Mouse (Mus musculus): ENCODE results near the gene Tlk2. TPM values are rescaled to one million over a fixed set of nuclear protein-coding genes. Genes with fewer than 3 reads are reported as not detected.

Gene Tlk2
- polyA plus RNA-seq, 1 experiment from 2014 or later = 7.4 TPM

DNA sequence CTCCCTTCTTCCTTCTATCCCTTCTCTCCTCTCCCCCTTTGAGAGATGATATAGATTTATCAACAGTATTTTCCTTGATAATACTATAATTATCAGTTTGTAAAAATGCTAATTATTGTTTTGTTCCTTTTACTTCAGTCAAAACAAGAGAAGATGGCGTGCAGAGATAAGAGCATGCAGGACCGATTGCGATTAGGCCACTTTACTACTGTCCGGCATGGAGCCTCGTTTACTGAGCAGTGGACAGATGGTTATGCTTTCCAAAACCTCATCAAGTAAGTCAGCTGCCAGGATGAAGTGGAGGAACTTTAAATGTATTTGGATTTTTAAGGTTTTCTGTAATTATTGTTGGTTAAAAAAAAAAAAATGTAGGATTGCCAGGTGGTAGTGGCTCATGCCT lies 68.7 kb downstream of the Tlk2 start:
- Histone ChIP-seq H3K4me1 (replicated peaks; ENCODE audit: control insufficient read depth, insufficient read depth) (no peaks in the 10 kb centered on the region), H3K27me3 (ENCODE audit: control insufficient read depth, insufficient read depth, low read length) (no peaks in the 10 kb centered on the region), H3K36me3 (ENCODE audit: control insufficient read depth, insufficient read depth, low read length) (peaks cover 13% of the 10 kb centered on the region), H3K9ac (ENCODE audit: low read length) (no peak overlapping the region), H3K4me2 (replicated peaks; ENCODE audit: low read depth) (no peak overlapping the region), H3K4me3 (ENCODE audit: low read depth, low read length) (no peak overlapping the region), H3K9me3 (ENCODE audit: control insufficient read depth, low read length) (no peaks in the 10 kb centered on the region), H3K27ac (replicated peaks) (no peak overlapping the region)
- WGBS = 96% methylated on average over 5 of the region's 5 CpGs
- DNase-seq (ENCODE audit: low spot score) (no peak), ATAC-seq (ENCODE audit: low FRiP score, low TSS enrichment) (no peak)
- TF ChIP-seq CTCF (IDR thresholded peaks at IDR 0.05; ENCODE audit: low read depth) (no peak), EP300 (optimal IDR thresholded peaks at IDR 0.05) (no peak)

DNA sequence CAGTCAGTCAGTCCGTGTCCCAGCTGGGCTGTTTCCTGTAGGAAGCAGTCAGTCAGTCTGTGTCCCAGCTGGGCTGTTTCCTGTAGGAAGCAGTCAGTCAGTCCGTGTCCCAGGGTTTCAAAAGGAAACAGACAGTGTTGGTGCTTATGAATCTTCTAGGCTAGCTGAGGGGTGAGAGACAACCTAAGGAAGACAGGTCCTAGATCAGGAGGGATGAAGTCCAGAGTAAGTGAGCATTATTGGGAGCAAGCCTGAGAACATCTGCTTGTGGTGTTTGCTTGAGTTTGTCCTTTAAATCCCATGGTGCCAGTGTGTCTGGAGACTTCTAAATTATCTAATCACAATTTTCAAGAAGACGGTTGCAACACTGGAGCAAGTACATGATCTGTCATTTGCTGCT lies 81.1 kb downstream of the Tlk2 start:
- 67% methylated on average over 3 of the region's 3 CpGs for WGBS
- no peak for DNase-seq (ENCODE audit: low spot score)
- TF ChIP-seq CTCF (IDR thresholded peaks at IDR 0.05; ENCODE audit: low read depth) (no peak), EP300 (optimal IDR thresholded peaks at IDR 0.05) (no peak)

DNA sequence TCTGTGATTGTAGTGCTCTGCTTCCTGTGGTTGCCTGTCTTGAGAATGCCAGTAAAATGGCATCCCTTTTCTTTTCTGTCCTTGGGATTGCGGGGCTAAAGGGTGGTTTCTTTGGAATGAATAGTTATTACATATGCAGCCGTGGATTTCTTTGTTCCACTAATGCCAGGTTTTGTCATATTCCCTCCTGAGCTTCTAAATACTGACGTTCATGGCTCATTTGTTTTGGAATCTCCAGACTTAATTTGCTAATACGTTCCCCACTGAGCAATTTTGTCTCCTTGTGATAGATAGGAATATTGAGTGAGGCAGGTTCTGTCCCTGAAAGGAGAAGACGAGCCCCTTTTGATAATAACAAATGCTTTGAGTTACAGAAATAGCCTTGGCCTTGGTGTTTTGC lies 82.5 kb downstream of the Tlk2 start:
- DNase-seq (ENCODE audit: low spot score) = no peak
- ATAC-seq (ENCODE audit: low FRiP score, low TSS enrichment) = no peak
- Histone ChIP-seq H3K9me3 (ENCODE audit: control insufficient read depth, low read length) (no peaks in the 10 kb centered on the region), H3K4me3 (ENCODE audit: low read depth, low read length) (no peak overlapping the region), H3K36me3 (ENCODE audit: control insufficient read depth, insufficient read depth, low read length) (peaks cover 6% of the 10 kb centered on the region), H3K27ac (replicated peaks) (no peak overlapping the region), H3K27me3 (ENCODE audit: control insufficient read depth, insufficient read depth, low read length) (no peaks in the 10 kb centered on the region), H3K4me1 (replicated peaks; ENCODE audit: control insufficient read depth, insufficient read depth) (no peaks in the 10 kb centered on the region), H3K9ac (ENCODE audit: low read length) (no peak overlapping the region), H3K4me2 (replicated peaks; ENCODE audit: low read depth) (no peak overlapping the region)
- TF ChIP-seq CTCF (IDR thresholded peaks at IDR 0.05; ENCODE audit: low read depth) = no peak
- WGBS = 74% methylated on average over 5 of the region's 5 CpGs

More for the DNA sequence above, 81.1 kb downstream of the Tlk2 start:
- Histone ChIP-seq H3K9me3 (ENCODE audit: control insufficient read depth, low read length) (no peaks in the 10 kb centered on the region), H3K4me3 (ENCODE audit: low read depth, low read length) (no peak overlapping the region), H3K9ac (ENCODE audit: low read length) (no peak overlapping the region), H3K4me2 (replicated peaks; ENCODE audit: low read depth) (no peak overlapping the region), H3K27me3 (ENCODE audit: control insufficient read depth, insufficient read depth, low read length) (no peaks in the 10 kb centered on the region), H3K4me1 (replicated peaks; ENCODE audit: control insufficient read depth, insufficient read depth) (no peaks in the 10 kb centered on the region), H3K36me3 (ENCODE audit: control insufficient read depth, insufficient read depth, low read length) (peaks cover 8% of the 10 kb centered on the region), H3K27ac (replicated peaks) (no peak overlapping the region)
- ATAC-seq (ENCODE audit: low FRiP score, low TSS enrichment) = no peak

DNA sequence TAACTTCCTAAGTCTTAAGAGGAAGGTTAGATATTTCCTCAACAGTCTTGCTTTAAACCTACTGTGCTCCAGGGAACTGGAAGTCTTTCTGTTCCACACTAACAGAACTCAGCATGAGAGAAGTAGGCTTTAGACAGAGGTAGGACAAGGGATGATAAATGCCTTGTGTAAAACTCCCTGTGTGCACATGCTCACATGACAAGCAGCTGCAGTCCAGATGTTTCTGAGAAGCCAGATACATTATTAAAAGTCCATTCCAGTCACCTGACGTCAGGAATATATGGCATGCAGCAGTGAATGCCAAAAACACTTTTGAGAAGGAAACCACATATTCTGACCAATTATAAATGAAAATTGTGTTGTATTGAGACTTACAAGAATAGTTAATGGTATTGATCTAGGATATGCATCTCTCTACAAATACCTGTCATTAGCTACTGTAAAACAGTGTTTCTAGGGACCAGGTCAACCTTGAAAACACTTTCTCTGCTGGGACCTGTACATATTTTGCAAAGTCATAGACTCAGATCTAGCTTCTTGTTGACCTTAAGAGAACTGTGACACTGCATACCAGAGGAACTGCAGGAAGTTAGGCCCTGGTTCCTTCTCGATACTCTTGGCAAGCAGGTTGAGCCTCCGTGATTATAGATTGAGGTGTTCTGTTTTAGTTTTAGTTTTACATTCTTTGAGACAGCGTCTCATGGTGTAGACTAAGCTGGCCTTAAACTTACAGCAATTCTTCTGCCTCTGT lies 83.2 kb downstream of the Tlk2 start:
- TF ChIP-seq CTCF (IDR thresholded peaks at IDR 0.05; ENCODE audit: low read depth) (no peak), EP300 (optimal IDR thresholded peaks at IDR 0.05) (no peak)

DNA sequence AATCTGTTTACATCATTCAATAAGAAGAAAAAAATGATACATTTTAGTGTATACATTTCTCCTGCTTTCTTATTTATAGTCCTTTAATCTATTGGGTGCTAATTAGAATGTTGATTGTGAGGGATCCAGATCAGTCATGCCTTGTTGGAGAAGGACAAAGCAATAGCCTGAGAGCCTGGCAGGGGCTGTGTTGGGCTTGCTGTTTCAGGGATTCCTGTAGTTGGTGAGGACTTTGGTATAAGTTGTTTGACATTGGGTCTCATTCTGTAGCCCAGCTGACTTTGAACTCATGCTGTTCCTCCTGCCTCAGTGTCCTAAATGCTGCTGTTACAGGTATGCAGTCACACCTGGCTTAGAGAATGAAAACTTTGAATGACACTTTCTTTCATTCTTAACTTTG lies 85.9 kb downstream of the Tlk2 start:
- Histone ChIP-seq H3K27ac (replicated peaks) (no peak overlapping the region), H3K4me3 (ENCODE audit: low read depth, low read length) (no peak overlapping the region), H3K4me1 (replicated peaks; ENCODE audit: control insufficient read depth, insufficient read depth) (no peaks in the 10 kb centered on the region), H3K9ac (ENCODE audit: low read length) (no peak overlapping the region), H3K36me3 (ENCODE audit: control insufficient read depth, insufficient read depth, low read length) (peaks cover 21% of the 10 kb centered on the region), H3K4me2 (replicated peaks; ENCODE audit: low read depth) (no peak overlapping the region), H3K9me3 (ENCODE audit: control insufficient read depth, low read length) (no peaks in the 10 kb centered on the region), H3K27me3 (ENCODE audit: control insufficient read depth, insufficient read depth, low read length) (no peaks in the 10 kb centered on the region)
- TF ChIP-seq CTCF (IDR thresholded peaks at IDR 0.05; ENCODE audit: low read depth) (no peak), EP300 (optimal IDR thresholded peaks at IDR 0.05) (no peak)
- ATAC-seq (ENCODE audit: low FRiP score, low TSS enrichment) = no peak
- no peak for DNase-seq (ENCODE audit: low spot score)

More for the DNA sequence above, 83.2 kb downstream of the Tlk2 start:
- DNase-seq (ENCODE audit: low spot score) (no peak), ATAC-seq (ENCODE audit: low FRiP score, low TSS enrichment) (no peak)
- Histone ChIP-seq H3K27ac (replicated peaks) (no peak overlapping the region), H3K4me3 (ENCODE audit: low read depth, low read length) (no peak overlapping the region), H3K36me3 (ENCODE audit: control insufficient read depth, insufficient read depth, low read length) (peaks cover 6% of the 10 kb centered on the region), H3K9ac (ENCODE audit: low read length) (no peak overlapping the region), H3K4me2 (replicated peaks; ENCODE audit: low read depth) (no peak overlapping the region), H3K4me1 (replicated peaks; ENCODE audit: control insufficient read depth, insufficient read depth) (no peaks in the 10 kb centered on the region), H3K27me3 (ENCODE audit: control insufficient read depth, insufficient read depth, low read length) (no peaks in the 10 kb centered on the region), H3K9me3 (ENCODE audit: control insufficient read depth, low read length) (no peaks in the 10 kb centered on the region)
- 63% methylated on average over 4 of the region's 4 CpGs for WGBS

DNA sequence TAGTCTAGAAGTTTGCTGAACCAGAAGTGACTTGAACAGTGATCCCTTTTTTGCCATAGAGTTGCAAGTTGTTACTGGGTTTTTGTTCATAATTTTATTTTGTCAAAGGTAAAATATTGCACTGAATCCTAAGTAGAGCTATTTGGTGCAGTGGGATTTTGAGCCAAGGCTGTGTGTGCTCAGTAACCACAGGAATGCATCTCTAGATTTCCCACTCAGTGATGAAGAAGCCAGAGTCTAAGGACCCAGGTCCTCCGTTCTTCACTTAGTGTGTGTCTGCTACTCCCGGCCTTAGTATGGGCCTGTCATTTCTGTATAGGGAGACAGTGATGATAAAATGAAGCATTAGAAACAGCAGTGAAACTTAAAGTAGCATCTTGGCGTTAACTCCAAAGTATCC lies 86.4 kb downstream of the Tlk2 start:
- 84% methylated on average over 3 of the region's 3 CpGs for WGBS
- DNase-seq (ENCODE audit: low spot score) (no peak), ATAC-seq (ENCODE audit: low FRiP score, low TSS enrichment) (no peak)
- H3K9me3 ChIP-seq (ENCODE audit: control insufficient read depth, low read length) = no peaks in the 10 kb centered on the region
- no peak overlapping the region for H3K4me3 ChIP-seq (ENCODE audit: low read depth, low read length)
- H3K27me3 ChIP-seq (ENCODE audit: control insufficient read depth, insufficient read depth, low read length) = no peaks in the 10 kb centered on the region
- no peak for TF ChIP-seq EP300 (optimal IDR thresholded peaks at IDR 0.05)
- no peak for TF ChIP-seq CTCF (IDR thresholded peaks at IDR 0.05; ENCODE audit: low read depth)
- H3K4me2 ChIP-seq (replicated peaks; ENCODE audit: low read depth) = no peak overlapping the region
- no peak overlapping the region for H3K27ac ChIP-seq (replicated peaks)
- peaks cover 21% of the 10 kb centered on the region for H3K36me3 ChIP-seq (ENCODE audit: control insufficient read depth, insufficient read depth, low read length)
- no peak overlapping the region for H3K9ac ChIP-seq (ENCODE audit: low read length)
- H3K4me1 ChIP-seq (replicated peaks; ENCODE audit: control insufficient read depth, insufficient read depth) = no peaks in the 10 kb centered on the region
